Mouse (Mus musculus) heart, embryonic 15.5 days (tissue): ENCODE measurements around the gene Lztr1. TPM values are rescaled to one million over a fixed set of nuclear protein-coding genes. Genes with fewer than 3 reads are reported as not detected.
"Not testable (repeated sequence)": the region's sequence is repeated elsewhere in the genome, so short reads cannot be mapped to it uniquely, and the experiment has no call there.

ENCODE experiments used
- ATAC-seq: fragments of 200-750 bp; cut with Nextera tagmentation; replicated peaks from 2 replicates; pipeline ENCODE4 v1.8.0; 2017; ENCODE audit warnings: low read depth, moderate TSS enrichment; ENCODE audit not compliant: insufficient number of reproducible peaks, insufficient read depth, low FRiP score
- H3K27ac ChIP-seq: fragments of 300-500 bp; sonication (generic); 2 replicates; pipeline ENCODE4 v1.5.1; 2015; ENCODE audit warnings: mild to moderate bottlenecking, inconsistent platforms
- H3K27me3 ChIP-seq: fragments of 300-500 bp; sonication (generic); 2 replicates; pipeline ENCODE4 v1.6.1; 2015; ENCODE audit warnings: inconsistent platforms
- H3K36me3 ChIP-seq: fragments of 300-500 bp; sonication (generic); 2 replicates; pipeline ENCODE4 v1.6.1; 2015; ENCODE audit warnings: mild to moderate bottlenecking, inconsistent platforms
- H3K4me1 ChIP-seq: fragments of 300-500 bp; sonication (generic); replicated peaks from 2 replicates; pipeline ENCODE4 v1.6.1; 2015; ENCODE audit warnings: inconsistent platforms
- H3K4me2 ChIP-seq: fragments of 300-500 bp; sonication (generic); 2 replicates; pipeline ENCODE4 v1.6.1; 2015; ENCODE audit warnings: inconsistent platforms, mild to moderate bottlenecking, moderate library complexity
- H3K4me3 ChIP-seq: fragments of 300-500 bp; sonication (generic); 2 replicates; pipeline ENCODE4 v1.5.1; 2015; ENCODE audit warnings: mild to moderate bottlenecking, inconsistent platforms
- H3K9ac ChIP-seq: fragments of 300-500 bp; sonication (generic); 2 replicates; pipeline ENCODE4 v1.6.1; 2015; ENCODE audit warnings: mild to moderate bottlenecking, inconsistent platforms
- H3K9me3 ChIP-seq: fragments of 300-500 bp; sonication (generic); replicated peaks from 2 replicates; pipeline ENCODE4 v1.6.1; 2016; ENCODE audit warnings: inconsistent platforms
- WGBS: fragments of 180-500 bp; shearing (Covaris S2); methylation state at CpG from one replicate; pipeline ENCODE4 v1.1.7; 2015; ENCODE audit warnings: mixed read lengths; 5-methylcytosine and 5-hydroxymethylcytosine counted together
- polyA plus RNA-seq: library from polyadenylated mRNA; unstranded; fragments of >200 nt; fragmentation: Nextera tagmentation; extraction: Ambion mirVana; gene quantifications from 2 replicates; pipeline ENCODE4 v1.2.1, GENCODE M21; 2015

Lztr1 gene
- polyA plus RNA-seq, 1 experiment from 2014 or later, result 45.6 TPM

GRCm38 (mm10) chr16:17532271-17532670 is 23.8 kb downstream of the Lztr1 start:
- Histone ChIP-seq H3K27me3 (no peaks in the 10 kb centered on the region), H3K4me2 (no peak overlapping the region), H3K9me3 (no peaks in the 10 kb centered on the region), H3K36me3 (peaks cover 16% of the 10 kb centered on the region), H3K9ac (no peak overlapping the region), H3K4me3 (no peak overlapping the region), H3K27ac (no peak overlapping the region), H3K4me1 (peaks cover 15% of the 10 kb centered on the region)
- no peak for ATAC-seq
- WGBS, result 53% methylated on average over 4 of the region's 4 CpGs

- Histone ChIP-seq H3K27ac (no peak overlapping the region), H3K4me2 (no peak overlapping the region), H3K4me1 (peaks cover 15% of the 10 kb centered on the region), H3K27me3 (no peaks in the 10 kb centered on the region), H3K9ac (no peak overlapping the region), H3K4me3 (no peak overlapping the region), H3K36me3 (peaks cover 11% of the 10 kb centered on the region), H3K9me3 (no peaks in the 10 kb centered on the region)
- WGBS, result 62% methylated on average over 14 of the region's 14 CpGs
- no peak for ATAC-seq
Observed at GRCm38 (mm10) chr16:17532676-17533329, 24.3 kb downstream of the Lztr1 start.

- 84% methylated on average over 3 of the region's 3 CpGs for WGBS
- H3K4me1 ChIP-seq, result peaks cover 4% of the 10 kb centered on the region
Observed at GRCm38 (mm10) chr16:17536584-17536983, 28.1 kb downstream of the Lztr1 start.

GRCm38 (mm10) chr16:17542632-17543031 is 34.1 kb downstream of the Lztr1 start:
- Histone ChIP-seq H3K4me1 (no peaks in the 10 kb centered on the region), H3K4me3 (no peak overlapping the region), H3K9me3 (no peaks in the 10 kb centered on the region), H3K27me3 (peaks cover 16% of the 10 kb centered on the region), H3K36me3 (no peaks in the 10 kb centered on the region), H3K27ac (no peak overlapping the region), H3K4me2 (no peak overlapping the region), H3K9ac (no peak overlapping the region)
- ATAC-seq, result no peak
- WGBS, result 60% methylated on average over 2 of the region's 2 CpGs

More at GRCm38 (mm10) chr16:17536584-17536983, 28.1 kb downstream of the Lztr1 start:
- Histone ChIP-seq H3K27me3 (peaks cover 15% of the 10 kb centered on the region), H3K36me3 (no peaks in the 10 kb centered on the region), H3K4me3 (no peak overlapping the region), H3K9me3 (no peaks in the 10 kb centered on the region), H3K9ac (no peak overlapping the region), H3K4me2 (no peak overlapping the region), H3K27ac (no peak overlapping the region)
- ATAC-seq, result no peak

- no peak overlapping the region for H3K4me2 ChIP-seq
- no peaks in the 10 kb centered on the region for H3K27me3 ChIP-seq
- 62% methylated on average over 7 of the region's 7 CpGs for WGBS
- H3K36me3 ChIP-seq, result no peaks in the 10 kb centered on the region
- peaks cover 22% of the 10 kb centered on the region for H3K4me1 ChIP-seq
- no peak overlapping the region for H3K9ac ChIP-seq
- no peaks in the 10 kb centered on the region for H3K9me3 ChIP-seq
- no peak for ATAC-seq
- H3K4me3 ChIP-seq, result no peak overlapping the region
- H3K27ac ChIP-seq, result no peak overlapping the region
Observed at GRCm38 (mm10) chr16:17552837-17553236, 44.3 kb downstream of the Lztr1 start.

- peak overlapping the region; percentile 32; the same call in 1 of the 2 replicates for H3K9ac ChIP-seq
- H3K4me3 ChIP-seq, result peak overlapping the region; percentile 34
- H3K36me3 ChIP-seq, result no peaks in the 10 kb centered on the region
- H3K27ac ChIP-seq, result peak overlapping the region; percentile 75
- H3K27me3 ChIP-seq, result no peaks in the 10 kb centered on the region
- WGBS, result 8% methylated on average over 18 of the region's 18 CpGs
- H3K4me2 ChIP-seq, result peak overlapping the region; percentile 68
- no peaks in the 10 kb centered on the region for H3K9me3 ChIP-seq
- peaks cover 34% of the 10 kb centered on the region for H3K4me1 ChIP-seq
- ATAC-seq, result peak; percentile 85
Observed at GRCm38 (mm10) chr16:17553910-17554685, 45.6 kb downstream of the Lztr1 start.

- peak overlapping the region; percentile 75 for H3K27ac ChIP-seq
- H3K4me1 ChIP-seq, result peaks cover 37% of the 10 kb centered on the region
- not testable (repeated sequence) for H3K27me3 ChIP-seq, H3K9me3 ChIP-seq, H3K36me3 ChIP-seq
- H3K4me2 ChIP-seq, result peak overlapping the region; percentile 68
- 18% methylated on average over 4 of the region's 4 CpGs for WGBS
- H3K9ac ChIP-seq, result peak overlapping the region; percentile 32; the same call in 1 of the 2 replicates
- H3K4me3 ChIP-seq, result peak overlapping the region; percentile 34
- ATAC-seq, result 0 out of 2 replicates have a peak, but pooled peaks have one; percentile 23
Observed at GRCm38 (mm10) chr16:17554702-17555101, 46.2 kb downstream of the Lztr1 start.

- no peak overlapping the region for H3K9ac ChIP-seq
- no peak for ATAC-seq
- H3K4me3 ChIP-seq, result no peak overlapping the region
- H3K27me3 ChIP-seq, result 0 out of 2 replicates have a peak, but pooled peaks cover 6% of the 10 kb centered on the region
- WGBS, result 78% methylated on average over 4 of the region's 4 CpGs
- no peaks in the 10 kb centered on the region for H3K36me3 ChIP-seq
- H3K27ac ChIP-seq, result no peak overlapping the region
- H3K9me3 ChIP-seq, result no peaks in the 10 kb centered on the region
- H3K4me2 ChIP-seq, result no peak overlapping the region
- peaks cover 42% of the 10 kb centered on the region for H3K4me1 ChIP-seq
Observed at GRCm38 (mm10) chr16:17556180-17556579, 47.7 kb downstream of the Lztr1 start.

GRCm38 (mm10) chr16:17556907-17557306 is 48.4 kb downstream of the Lztr1 start:
- H3K4me1 ChIP-seq, result peaks cover 49% of the 10 kb centered on the region
- 54% methylated on average over 4 of the region's 4 CpGs for WGBS

GRCm38 (mm10) chr16:17557947-17558480 is 49.5 kb downstream of the Lztr1 start:
- Histone ChIP-seq H3K9ac (no peak overlapping the region), H3K4me2 (peak overlapping the region; percentile 46), H3K27me3 (0 out of 2 replicates have a peak, but pooled peaks cover 6% of the 10 kb centered on the region), H3K4me3 (no peak overlapping the region), H3K27ac (no peak overlapping the region), H3K36me3 (no peaks in the 10 kb centered on the region), H3K9me3 (no peaks in the 10 kb centered on the region), H3K4me1 (peaks cover 54% of the 10 kb centered on the region)
- no peak for ATAC-seq
- WGBS, result under 1% methylated on average over 5 of the region's 5 CpGs

More at GRCm38 (mm10) chr16:17556907-17557306, 48.4 kb downstream of the Lztr1 start:
- Histone ChIP-seq H3K4me2 (no peak overlapping the region), H3K36me3 (no peaks in the 10 kb centered on the region), H3K9ac (no peak overlapping the region), H3K4me3 (no peak overlapping the region), H3K9me3 (no peaks in the 10 kb centered on the region), H3K27me3 (0 out of 2 replicates have a peak, but pooled peaks cover 6% of the 10 kb centered on the region), H3K27ac (no peak overlapping the region)
- no peak for ATAC-seq

- Histone ChIP-seq H3K4me3 (no peak overlapping the region), H3K36me3 (no peaks in the 10 kb centered on the region), H3K4me2 (peak overlapping the region; percentile 46), H3K27ac (peak overlapping the region; percentile 1; the same call in 1 of the 2 replicates), H3K9ac (no peak overlapping the region), H3K27me3 (0 out of 2 replicates have a peak, but pooled peaks cover 6% of the 10 kb centered on the region), H3K9me3 (no peaks in the 10 kb centered on the region), H3K4me1 (peaks cover 52% of the 10 kb centered on the region)
- WGBS, result 5% methylated on average over 5 of the region's 5 CpGs
- peak; percentile 19; the same call in 1 of the 2 replicates for ATAC-seq
Observed at GRCm38 (mm10) chr16:17558811-17559210, 50.3 kb downstream of the Lztr1 start.
